Mouse (Mus musculus) liver, embryonic 16.5 days (tissue): ENCODE measurements around the gene Tac2. TPM values are rescaled to one million over a fixed set of nuclear protein-coding genes. Genes with fewer than 3 reads are reported as not detected.
A peak's percentile ranks its signal among the peaks of the same experiment; 100 is the strongest.
"Not testable (repeated sequence)": the region's sequence is repeated elsewhere in the genome, so short reads cannot be mapped to it uniquely, and the experiment has no call there.

Source experiments
- ATAC-seq: fragments of 200-750 bp; cut with Nextera tagmentation; 2 replicates; pipeline ENCODE4 v1.8.0; 2017; ENCODE audit warnings: low read depth, mild to moderate bottlenecking, moderate number of reproducible peaks, moderate library complexity
- H3K27ac ChIP-seq: fragments of 300-500 bp; sonication (generic); 2 replicates; pipeline ENCODE4 v1.5.1; 2014; ENCODE audit warnings: mild to moderate bottlenecking, low read length
- H3K27me3 ChIP-seq: fragments of 300-500 bp; sonication (generic); 2 replicates; pipeline ENCODE4 v1.6.1; 2014; ENCODE audit warnings: low read depth, low read length, mixed read lengths; ENCODE audit not compliant: control insufficient read depth, insufficient read depth
- H3K36me3 ChIP-seq: fragments of 300-500 bp; sonication (generic); 2 replicates; pipeline ENCODE4 v1.6.1; 2014; ENCODE audit warnings: mild to moderate bottlenecking; ENCODE audit not compliant: control insufficient read depth, insufficient read depth
- H3K4me1 ChIP-seq: fragments of 300-500 bp; sonication (generic); 2 replicates; pipeline ENCODE4 v1.6.1; 2014; ENCODE audit warnings: low read depth, low read length, mixed read lengths; ENCODE audit not compliant: control insufficient read depth
- H3K4me2 ChIP-seq: fragments of 300-500 bp; sonication (generic); 2 replicates; pipeline ENCODE4 v1.6.1; 2014; ENCODE audit warnings: low read depth, low read length, mixed read lengths
- H3K4me3 ChIP-seq: fragments of 300-500 bp; sonication (generic); 2 replicates; pipeline ENCODE4 v1.5.1; 2014; ENCODE audit warnings: low read depth, mild to moderate bottlenecking, low read length
- H3K9ac ChIP-seq: fragments of 300-500 bp; sonication (generic); 2 replicates; pipeline ENCODE4 v1.6.1; 2014; ENCODE audit warnings: low read depth, low read length
- H3K9me3 ChIP-seq: fragments of 300-500 bp; sonication (generic); replicated peaks from 2 replicates; pipeline ENCODE4 v1.6.1; 2016; ENCODE audit warnings: low read length; ENCODE audit not compliant: control insufficient read depth
- WGBS: fragments of 180-500 bp; shearing (Covaris S2); extraction: QIAGEN DNeasy Blood & Tissue Kit; methylation state at CpG from one replicate; pipeline ENCODE4 v1.1.7; 2014; ENCODE audit not compliant: insufficient replicate concordance; 5-methylcytosine and 5-hydroxymethylcytosine counted together
- polyA plus RNA-seq: library from polyadenylated mRNA; unstranded; fragments of >200 nt; fragmentation: Nextera tagmentation; extraction: Ambion mirVana; gene quantifications from 2 replicates; pipeline ENCODE4 v1.2.1, GENCODE M21; 2015

The Tac2 gene
- polyA plus RNA-seq, 1 experiment from 2014 or later = 11.3 TPM

DNA sequence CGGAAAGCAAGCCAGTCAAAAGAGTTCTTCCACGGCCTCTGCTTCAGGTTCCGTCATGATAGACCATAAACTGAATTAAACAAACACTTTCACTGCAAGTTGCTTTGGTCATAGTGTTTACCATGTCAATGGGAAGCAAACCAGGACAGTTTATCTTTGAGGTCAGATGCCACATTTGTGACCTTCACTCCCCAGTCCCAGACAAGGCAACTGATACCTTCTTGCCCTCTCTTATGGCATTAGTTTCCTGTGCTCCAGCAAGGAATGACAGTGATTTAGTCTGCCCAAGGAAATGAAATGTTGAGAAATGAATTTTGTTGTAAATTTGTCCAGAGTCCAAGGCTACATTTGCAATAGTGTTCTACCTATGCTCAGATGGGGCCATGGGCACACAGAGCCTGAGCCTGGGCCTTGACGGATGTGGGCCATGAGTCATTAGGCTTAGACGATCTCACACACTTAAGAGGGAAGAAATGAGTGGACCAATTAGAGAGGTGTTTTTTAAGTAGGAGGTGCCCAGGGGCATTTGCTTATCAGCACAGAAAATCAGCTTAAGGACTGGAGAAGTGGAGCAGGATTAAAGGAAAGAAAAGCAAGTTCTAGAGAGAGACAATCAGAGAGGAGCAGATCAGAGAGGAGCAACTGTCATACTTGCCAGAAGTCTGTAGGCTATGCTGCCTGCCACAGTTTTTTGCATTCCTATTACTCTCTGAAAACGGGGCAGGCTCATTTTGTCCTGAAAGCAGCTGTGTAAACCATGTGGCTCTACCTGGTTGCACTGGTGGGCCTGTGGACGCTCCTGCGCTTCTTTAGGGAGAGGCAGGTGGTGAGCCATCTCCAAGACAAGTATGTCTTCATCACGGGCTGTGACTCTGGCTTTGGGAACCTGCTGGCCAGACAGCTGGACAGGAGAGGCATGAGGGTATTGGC lies 35.2 kb downstream of the Tac2 start, which contains the start of the genes Rdh1 and Rdh16f1:
Gene Rdh1, plus strand, starts transcription at position 541 of the 930 bp plus-strand sequence.
Gene Rdh16f1, plus strand, starts transcription at position 607 of the 930 bp plus-strand sequence.
- peaks cover 12% of the 10 kb centered on the region for H3K4me1 ChIP-seq
- no peak within 1 kb of the TSS for H3K4me3 ChIP-seq
- 0 out of 2 replicates have a peak, but pooled peaks have one; percentile 20 for ATAC-seq
- H3K9me3 ChIP-seq = no peaks in the 10 kb centered on the region
- H3K27ac ChIP-seq = peak within 1 kb of the TSS; percentile 59
- no peaks in the 10 kb centered on the region for H3K27me3 ChIP-seq
- WGBS = 50% methylated on average over 9 of the region's 9 CpGs
- H3K4me2 ChIP-seq = no peak within 1 kb of the TSS
- H3K36me3 ChIP-seq = no peaks in the 10 kb centered on the region
- H3K9ac ChIP-seq = no peak within 1 kb of the TSS

DNA sequence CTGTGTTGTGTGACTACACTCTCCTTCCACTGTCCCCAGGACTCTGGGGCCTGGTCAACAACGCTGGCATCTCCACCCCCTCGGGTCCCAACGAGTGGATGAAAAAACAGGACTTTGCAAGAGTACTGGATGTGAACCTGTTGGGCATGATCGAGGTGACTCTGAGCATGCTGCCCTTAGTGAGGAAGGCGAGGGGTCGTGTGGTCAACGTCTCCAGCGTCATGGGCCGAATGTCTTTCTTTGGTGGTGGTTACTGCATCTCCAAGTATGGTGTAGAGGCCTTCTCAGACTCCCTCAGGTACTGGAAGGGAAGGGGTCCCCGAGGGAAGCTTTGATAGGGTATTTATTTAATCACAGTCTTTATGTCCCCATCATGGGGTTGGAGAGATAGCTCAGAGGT lies 38.6 kb downstream of the Tac2 start:
- not testable (repeated sequence) for H3K9ac ChIP-seq

DNA sequence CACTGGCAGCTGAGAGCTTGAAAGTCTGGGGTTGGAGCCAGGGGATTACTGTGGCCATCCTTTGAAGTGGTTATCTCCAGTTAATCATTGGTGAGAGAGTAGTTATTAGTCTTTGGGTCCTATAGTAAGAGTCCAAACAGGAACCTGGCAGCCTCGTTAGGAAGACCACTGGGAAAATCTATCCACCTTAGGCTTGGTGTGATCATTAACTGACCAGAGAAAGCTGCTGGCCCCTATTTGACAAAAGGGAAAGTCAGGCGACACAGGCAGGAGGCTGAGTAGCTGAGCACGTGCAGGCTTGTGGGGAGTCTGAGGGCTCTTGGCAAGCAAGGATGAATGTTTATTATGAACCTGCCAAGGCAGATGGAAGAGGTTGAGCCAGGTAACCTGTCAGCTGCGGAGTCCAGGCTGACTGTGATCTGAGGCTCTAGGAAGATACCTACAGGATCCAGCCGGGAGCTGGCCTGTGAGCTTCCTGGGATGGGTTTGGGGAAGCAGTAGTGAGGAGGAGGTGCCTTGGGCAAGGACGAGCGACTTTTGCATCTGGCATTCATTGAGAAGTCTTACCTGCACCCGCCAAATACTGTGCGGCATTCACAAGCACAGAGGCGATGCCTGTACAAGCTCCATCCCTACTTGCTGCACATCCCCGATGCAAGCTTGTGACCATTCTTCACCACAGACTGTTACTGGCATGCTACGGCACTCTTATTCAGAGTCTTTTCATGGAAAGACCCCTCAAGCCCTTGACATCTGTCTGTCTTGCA lies 39.8 kb downstream of the Tac2 start:
- peak; percentile 81 for ATAC-seq
- Histone ChIP-seq H3K36me3 (no peaks in the 10 kb centered on the region), H3K4me1 (no peaks in the 10 kb centered on the region; the same call in 1 of the 2 replicates), H3K4me2 (no peak overlapping the region), H3K9ac (no peak overlapping the region), H3K27ac (peak overlapping the region; percentile 69; the same call in 1 of the 2 replicates), H3K4me3 (no peak overlapping the region), H3K27me3 (no peaks in the 10 kb centered on the region), H3K9me3 (no peaks in the 10 kb centered on the region)
- 52% methylated on average over 12 of the region's 12 CpGs for WGBS

More for the DNA sequence above, 38.6 kb downstream of the Tac2 start:
- not testable (repeated sequence) for H3K4me1 ChIP-seq, H3K27me3 ChIP-seq, H3K36me3 ChIP-seq, H3K27ac ChIP-seq, H3K4me3 ChIP-seq, H3K9me3 ChIP-seq, H3K4me2 ChIP-seq, ATAC-seq
- 57% methylated on average over 10 of the region's 10 CpGs for WGBS

DNA sequence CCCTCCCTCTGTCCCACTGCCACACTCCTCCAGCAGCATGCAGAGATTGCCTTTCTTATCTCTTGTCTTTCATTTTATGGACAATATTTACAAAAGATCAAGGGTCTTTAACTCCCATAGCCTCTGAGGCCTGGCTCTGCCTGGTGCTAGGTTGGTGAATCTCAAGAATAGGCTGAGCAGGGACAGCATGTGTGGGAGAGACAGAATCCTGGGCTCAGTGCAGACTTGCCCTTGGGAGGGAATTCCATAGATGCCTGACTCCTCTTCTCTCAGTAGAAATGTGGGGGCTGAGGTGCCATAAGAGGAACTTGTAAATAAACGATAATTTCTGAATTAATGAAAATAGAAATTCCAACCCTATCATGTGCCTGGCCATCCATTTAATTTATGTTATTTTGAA lies 42.3 kb downstream of the Tac2 start:
- Histone ChIP-seq H3K27me3 (no peaks in the 10 kb centered on the region), H3K9ac (no peak overlapping the region), H3K4me1 (no peaks in the 10 kb centered on the region), H3K4me2 (no peak overlapping the region), H3K9me3 (no peaks in the 10 kb centered on the region), H3K27ac (no peak overlapping the region), H3K4me3 (no peak overlapping the region), H3K36me3 (no peaks in the 10 kb centered on the region)
- ATAC-seq = no peak
- WGBS = 63% methylated on average over 1 of the region's 1 CpGs

DNA sequence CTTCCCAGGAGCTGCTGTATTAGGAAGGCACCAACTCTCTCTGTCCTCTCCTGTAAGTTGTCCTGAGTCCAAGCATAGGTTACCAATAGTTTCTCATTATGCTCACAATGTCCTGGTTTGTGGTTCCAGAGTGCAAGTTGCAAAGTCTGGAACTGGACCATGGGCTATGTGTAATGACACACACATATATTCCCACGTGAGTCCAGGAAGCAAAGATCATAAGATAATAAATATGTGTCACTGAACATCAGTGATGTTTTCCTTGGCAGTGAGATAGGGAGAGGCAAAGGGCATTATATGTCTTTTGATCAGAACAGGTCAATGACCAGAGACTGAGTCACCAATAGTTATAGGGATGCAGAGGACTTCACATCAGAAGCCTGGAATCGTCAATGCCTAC lies 51.7 kb downstream of the Tac2 start, which contains the start of gene Rdh9:
Gene Rdh9, plus strand, starts transcription at position 376 of the 400 bp plus-strand sequence.
- WGBS = 33% methylated on average over 2 of the region's 2 CpGs
- Histone ChIP-seq H3K4me3 (no peak within 1 kb of the TSS), H3K9me3 (no peaks in the 10 kb centered on the region), H3K27me3 (no peaks in the 10 kb centered on the region), H3K4me1 (no peaks in the 10 kb centered on the region), H3K36me3 (no peaks in the 10 kb centered on the region), H3K4me2 (no peak within 1 kb of the TSS), H3K9ac (no peak within 1 kb of the TSS), H3K27ac (no peak within 1 kb of the TSS)
- peak; percentile 39; the same call in 1 of the 2 replicates for ATAC-seq

Other genes starting within 250 kb of the Tac2 start
- gene Stac3, start 222.8 kb upstream of the Tac2 start, polyA plus RNA-seq = 0.59 and 0.65 TPM in 2 replicates
- gene Ndufa4l2, start 209.5 kb upstream of the Tac2 start, polyA plus RNA-seq = 62.5 and 67.9 TPM in 2 replicates
- 180 and 183 TPM in 2 replicates for gene Shmt2, start 202.0 kb upstream of the Tac2 start, polyA plus RNA-seq
- gene Nxph4, start 189.9 kb upstream of the Tac2 start, polyA plus RNA-seq = 0.14 TPM in 1 of 2 replicates, not detected in the other
- gene Lrp1, start 103.3 kb upstream of the Tac2 start, polyA plus RNA-seq = 31.9 and 36.3 TPM in 2 replicates
- gene Stat6, start 81.5 kb upstream of the Tac2 start, polyA plus RNA-seq = 14.8 and 17.7 TPM in 2 replicates
- gene Nemp1, start 57.6 kb upstream of the Tac2 start, polyA plus RNA-seq = 6.7 and 7.1 TPM in 2 replicates
- gene Nab2, start 55.9 kb upstream of the Tac2 start, polyA plus RNA-seq = 3.0 and 3.9 TPM in 2 replicates
- 0.11 and 0.55 TPM in 2 replicates for gene Myo1a, start 19.3 kb upstream of the Tac2 start, polyA plus RNA-seq
- gene Zbtb39, start 15.1 kb downstream of the Tac2 start, polyA plus RNA-seq = 0.69 and 0.70 TPM in 2 replicates
- gene Gpr182, start 27.3 kb downstream of the Tac2 start, polyA plus RNA-seq = 13.4 and 15.6 TPM in 2 replicates
- 0.12 and 0.20 TPM in 2 replicates for gene Rdh1, start 35.2 kb downstream of the Tac2 start, polyA plus RNA-seq
- 0.14 and 0.25 TPM in 2 replicates for gene Rdh16f1, start 35.3 kb downstream of the Tac2 start, polyA plus RNA-seq
- gene Rdh9, start 51.9 kb downstream of the Tac2 start, polyA plus RNA-seq = not detected in 2 replicates
- 0.04 and 0.05 TPM in 2 replicates for gene Rdh16, start 76.7 kb downstream of the Tac2 start, polyA plus RNA-seq
- gene Rdh19, start 125.5 kb downstream of the Tac2 start, polyA plus RNA-seq = 0.11 TPM in 1 of 2 replicates, not detected in the other
- gene Rdh16f2, start 142.0 kb downstream of the Tac2 start, polyA plus RNA-seq = 0.45 and 0.54 TPM in 2 replicates
- 20.8 and 33.3 TPM in 2 replicates for gene Rdh7, start 164.3 kb downstream of the Tac2 start, polyA plus RNA-seq
- not detected in 2 replicates for gene Sdr9c7, start 174.0 kb downstream of the Tac2 start, polyA plus RNA-seq